Mouse (Mus musculus): Measurements from ENCODE around the gene Fam178b. TPM values are rescaled to one million over a fixed set of nuclear protein-coding genes. Genes with fewer than 3 reads are reported as not detected.

Gene Fam178b
- total and polyA plus RNA-seq, 2 experiments from 2014 or later = 0.32 TPM; not detected in 1

DNA sequence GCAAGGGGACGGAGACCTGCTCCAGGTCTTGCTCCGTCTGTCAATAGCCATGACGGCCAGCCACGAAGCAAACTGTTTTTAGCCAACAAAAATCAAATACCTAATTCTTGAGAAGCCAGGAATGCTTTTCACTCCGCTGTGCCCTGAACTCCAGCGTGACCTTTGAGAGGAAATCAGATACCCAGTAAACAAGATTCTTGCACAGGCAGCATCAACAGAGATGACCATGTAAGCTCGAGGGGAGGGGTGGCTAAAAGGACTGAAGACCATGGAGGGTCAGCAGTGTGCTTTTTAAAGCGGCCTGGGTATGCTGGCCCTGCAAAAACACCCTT is 146.6 kb downstream of the Fam178b start:
- Histone ChIP-seq H3K4me1 (ENCODE audit: insufficient read depth, low read length) (no peaks in the 10 kb centered on the region), H3K36me3 (ENCODE audit: insufficient read depth, low read length) (peaks cover 29% of the 10 kb centered on the region), H3K9me3 (ENCODE audit: low read length) (no peaks in the 10 kb centered on the region), H3K27ac (ENCODE audit: low read depth, low read length) (no peak overlapping the region), H3K4me3 (ENCODE audit: low read depth, low read length) (no peak overlapping the region), H3K4me2 (ENCODE audit: low read depth, low read length, poor library complexity, severe bottlenecking) (no peak overlapping the region), H3K27me3 (ENCODE audit: insufficient read depth, low read length) (no peaks in the 10 kb centered on the region), H3K9ac (replicated peaks; ENCODE audit: low read length, poor library complexity, severe bottlenecking) (no peak overlapping the region)
- TF ChIP-seq CTCF (IDR thresholded peaks at IDR 0.05) = no peak
- WGBS = 86% methylated on average over 8 of the region's 8 CpGs
- ATAC-seq (ENCODE audit: low FRiP score) (no peak), DNase-seq (ENCODE audit: low spot score) (no peak)

DNA sequence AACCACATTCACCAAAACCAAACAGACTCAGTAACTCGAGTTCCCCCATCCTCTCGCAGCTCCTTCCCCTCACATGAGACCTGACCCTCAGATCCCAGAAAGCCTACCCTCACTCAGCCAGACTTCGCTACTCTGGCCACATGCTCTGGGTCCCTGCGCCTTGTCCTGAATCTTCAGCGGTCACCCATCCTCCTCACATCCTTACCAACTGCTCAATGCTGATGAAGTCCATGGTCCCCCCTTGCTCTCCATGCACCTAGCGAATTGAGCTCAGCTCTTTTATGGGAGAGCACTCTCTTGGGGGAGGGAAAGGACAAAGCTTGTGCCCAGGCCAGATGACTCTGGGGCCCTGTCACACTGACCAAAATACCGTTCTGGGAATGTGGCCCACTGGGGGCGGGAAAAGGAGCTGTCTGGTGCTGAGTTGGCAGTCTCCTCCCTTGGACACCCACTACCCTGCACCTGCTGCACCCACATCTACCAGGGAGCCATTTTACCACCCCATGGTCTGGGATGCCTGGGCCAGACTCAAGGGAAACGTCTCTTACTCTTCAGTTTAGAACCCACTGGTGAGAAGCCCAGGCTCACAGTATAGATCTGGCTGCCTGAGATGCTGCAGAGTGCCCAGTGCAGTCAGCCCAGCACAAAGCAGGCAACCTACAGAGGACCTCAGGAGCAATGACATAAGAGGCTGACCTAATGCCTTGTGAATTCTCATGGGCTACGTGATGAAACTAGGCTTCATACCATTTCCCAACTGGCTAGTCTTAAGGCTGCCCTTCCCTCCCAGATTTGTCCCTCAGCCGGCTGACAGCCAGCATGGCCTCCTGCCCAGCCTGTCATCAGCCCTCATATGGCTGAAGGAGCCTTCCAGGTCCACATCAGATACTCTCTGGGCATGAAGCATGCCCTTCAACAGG is 147.2 kb downstream of the Fam178b start:
- DNase-seq (ENCODE audit: low spot score) (peak; percentile 42), ATAC-seq (ENCODE audit: low FRiP score) (no peak)
- no peak overlapping the region for H3K4me2 ChIP-seq (ENCODE audit: low read depth, low read length, poor library complexity, severe bottlenecking)
- H3K36me3 ChIP-seq (ENCODE audit: insufficient read depth, low read length) = peaks cover 26% of the 10 kb centered on the region
- TF ChIP-seq CTCF (IDR thresholded peaks at IDR 0.05) = no peak
- no peaks in the 10 kb centered on the region for H3K4me1 ChIP-seq (ENCODE audit: insufficient read depth, low read length)
- no peak overlapping the region for H3K27ac ChIP-seq (ENCODE audit: low read depth, low read length)
- no peaks in the 10 kb centered on the region for H3K27me3 ChIP-seq (ENCODE audit: insufficient read depth, low read length)
- no peak overlapping the region for H3K4me3 ChIP-seq (ENCODE audit: low read depth, low read length)
- no peaks in the 10 kb centered on the region for H3K9me3 ChIP-seq (ENCODE audit: low read length)
- WGBS = 91% methylated on average over 11 of the region's 11 CpGs
- H3K9ac ChIP-seq (replicated peaks; ENCODE audit: low read length, poor library complexity, severe bottlenecking) = no peak overlapping the region

DNA sequence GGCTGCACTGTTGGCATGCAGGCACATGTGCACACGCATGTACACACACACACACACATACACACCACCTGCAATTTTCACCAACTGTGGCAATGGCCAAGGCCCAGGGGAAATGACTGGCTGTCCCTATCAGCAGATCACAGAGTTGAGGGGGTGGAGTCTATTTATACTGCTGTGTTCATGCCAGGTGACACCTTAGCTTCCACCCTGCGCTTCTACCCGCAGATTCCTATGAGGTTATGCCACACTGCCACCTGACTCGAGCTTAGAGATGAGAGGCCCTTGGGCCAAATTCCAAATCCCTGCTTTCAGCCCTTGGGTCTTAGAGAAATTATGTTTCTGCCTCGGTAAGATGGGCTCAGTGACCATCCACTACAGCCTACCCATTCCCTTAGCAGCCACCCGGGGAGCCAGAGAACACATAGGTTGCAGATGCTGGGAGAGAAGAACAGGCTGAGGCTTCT is 148.4 kb downstream of the Fam178b start:
- H3K4me3 ChIP-seq (ENCODE audit: low read depth, low read length) = no peak overlapping the region
- peaks cover 15% of the 10 kb centered on the region for H3K36me3 ChIP-seq (ENCODE audit: insufficient read depth, low read length)
- 86% methylated on average over 6 of the region's 6 CpGs for WGBS
- ATAC-seq (ENCODE audit: low FRiP score) (no peak), DNase-seq (ENCODE audit: low spot score) (no peak)
- no peaks in the 10 kb centered on the region for H3K4me1 ChIP-seq (ENCODE audit: insufficient read depth, low read length)
- H3K9me3 ChIP-seq (ENCODE audit: low read length) = no peaks in the 10 kb centered on the region
- no peaks in the 10 kb centered on the region for H3K27me3 ChIP-seq (ENCODE audit: insufficient read depth, low read length)
- no peak overlapping the region for H3K4me2 ChIP-seq (ENCODE audit: low read depth, low read length, poor library complexity, severe bottlenecking)
- TF ChIP-seq CTCF (IDR thresholded peaks at IDR 0.05) = peak; percentile 36
- H3K27ac ChIP-seq (ENCODE audit: low read depth, low read length) = no peak overlapping the region
- H3K9ac ChIP-seq (replicated peaks; ENCODE audit: low read length, poor library complexity, severe bottlenecking) = no peak overlapping the region

DNA sequence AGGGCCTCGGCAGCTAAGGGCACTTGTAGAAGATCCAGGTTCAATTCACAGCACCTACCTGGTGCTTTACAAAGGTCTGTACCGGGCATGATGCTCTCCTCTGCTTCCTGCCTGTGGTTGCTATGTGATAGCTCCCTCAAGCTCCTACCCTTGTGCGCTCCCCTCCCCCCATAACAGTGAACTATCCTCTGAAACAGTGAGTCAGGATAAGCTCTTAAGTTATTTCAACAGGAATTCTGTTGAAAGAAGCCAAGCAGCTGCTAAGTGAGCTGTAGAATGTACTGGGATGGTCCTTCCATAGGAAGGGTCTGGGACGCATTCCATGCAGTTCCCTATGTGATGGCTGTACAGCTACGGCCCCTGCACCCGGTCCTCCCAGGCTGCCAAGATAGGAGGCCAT is 149.4 kb downstream of the Fam178b start:
- H3K9me3 ChIP-seq (ENCODE audit: low read length) = no peaks in the 10 kb centered on the region
- peaks cover 9% of the 10 kb centered on the region for H3K36me3 ChIP-seq (ENCODE audit: insufficient read depth, low read length)
- WGBS = 88% methylated on average over 6 of the region's 6 CpGs
- H3K9ac ChIP-seq (replicated peaks; ENCODE audit: low read length, poor library complexity, severe bottlenecking) = no peak overlapping the region
- no peaks in the 10 kb centered on the region for H3K4me1 ChIP-seq (ENCODE audit: insufficient read depth, low read length)
- no peak for ATAC-seq (ENCODE audit: low FRiP score)
- no peaks in the 10 kb centered on the region for H3K27me3 ChIP-seq (ENCODE audit: insufficient read depth, low read length)
- no peak overlapping the region for H3K27ac ChIP-seq (ENCODE audit: low read depth, low read length)
- no peak overlapping the region for H3K4me2 ChIP-seq (ENCODE audit: low read depth, low read length, poor library complexity, severe bottlenecking)
- no peak for TF ChIP-seq CTCF (IDR thresholded peaks at IDR 0.05)
- no peak overlapping the region for H3K4me3 ChIP-seq (ENCODE audit: low read depth, low read length)
- DNase-seq (ENCODE audit: low spot score) = no peak

DNA sequence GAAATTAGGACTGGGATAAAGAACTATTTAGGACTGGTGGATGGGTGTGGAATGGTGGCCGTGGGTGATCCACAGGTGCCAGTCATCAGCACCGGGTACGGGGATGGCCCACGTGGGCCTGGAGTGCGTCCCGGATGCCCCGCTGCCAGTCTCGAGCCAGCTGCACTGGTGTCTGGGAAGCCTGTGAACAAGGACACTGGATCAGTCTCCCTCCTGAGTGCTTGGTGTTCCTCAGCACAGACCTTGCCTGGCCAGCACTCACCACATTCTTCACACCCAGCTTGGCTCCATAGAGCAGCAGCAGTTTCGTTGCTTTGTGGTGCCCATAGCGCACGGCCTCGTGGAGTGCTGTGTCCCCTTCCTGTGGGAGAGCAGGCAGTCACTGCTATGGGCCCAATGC is 151.5 kb downstream of the Fam178b start:
- 90% methylated on average over 12 of the region's 12 CpGs for WGBS
- Histone ChIP-seq H3K27ac (ENCODE audit: low read depth, low read length) (no peak overlapping the region), H3K4me2 (ENCODE audit: low read depth, low read length, poor library complexity, severe bottlenecking) (no peak overlapping the region), H3K4me3 (ENCODE audit: low read depth, low read length) (no peak overlapping the region), H3K27me3 (ENCODE audit: insufficient read depth, low read length) (no peaks in the 10 kb centered on the region), H3K36me3 (ENCODE audit: insufficient read depth, low read length) (peaks cover 3% of the 10 kb centered on the region; the same call in 1 of the 2 replicates), H3K9me3 (ENCODE audit: low read length) (no peaks in the 10 kb centered on the region), H3K4me1 (ENCODE audit: insufficient read depth, low read length) (no peaks in the 10 kb centered on the region), H3K9ac (replicated peaks; ENCODE audit: low read length, poor library complexity, severe bottlenecking) (no peak overlapping the region)
- no peak for TF ChIP-seq CTCF (IDR thresholded peaks at IDR 0.05)
- DNase-seq (ENCODE audit: low spot score) (no peak), ATAC-seq (ENCODE audit: low FRiP score) (no peak)

DNA sequence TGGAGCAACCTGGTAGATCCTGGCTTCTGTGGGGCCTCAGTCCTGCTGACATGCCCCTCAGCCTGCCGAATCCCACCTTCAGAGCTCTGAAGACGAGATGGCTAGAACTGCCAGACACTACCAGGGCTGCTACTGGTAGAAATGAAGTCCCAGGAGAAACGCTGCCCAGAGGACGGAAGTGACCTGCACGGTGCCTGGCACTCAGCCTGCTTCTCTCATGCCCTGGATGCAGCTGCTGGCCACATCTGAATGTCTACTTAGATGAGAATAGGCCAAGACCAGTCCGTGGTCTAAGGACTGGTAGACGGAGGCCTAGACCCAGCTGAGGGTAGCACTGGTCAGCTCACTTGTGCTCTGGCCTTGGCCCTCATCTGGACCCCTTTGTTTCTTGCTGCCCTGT is 152.0 kb downstream of the Fam178b start:
- H3K27me3 ChIP-seq (ENCODE audit: insufficient read depth, low read length) = no peaks in the 10 kb centered on the region
- no peak overlapping the region for H3K4me2 ChIP-seq (ENCODE audit: low read depth, low read length, poor library complexity, severe bottlenecking)
- H3K27ac ChIP-seq (ENCODE audit: low read depth, low read length) = no peak overlapping the region
- TF ChIP-seq CTCF (IDR thresholded peaks at IDR 0.05) = no peak
- 91% methylated on average over 7 of the region's 7 CpGs for whole genome bisulfite sequencing
- no peak for DNase-seq (ENCODE audit: low spot score)
- no peak overlapping the region for H3K9ac ChIP-seq (replicated peaks; ENCODE audit: low read length, poor library complexity, severe bottlenecking)
- H3K4me3 ChIP-seq (ENCODE audit: low read depth, low read length) = no peak overlapping the region
- no peak for ATAC-seq (ENCODE audit: low FRiP score)
- peaks cover 4% of the 10 kb centered on the region for H3K36me3 ChIP-seq (ENCODE audit: insufficient read depth, low read length)
- H3K9me3 ChIP-seq (ENCODE audit: low read length) = no peaks in the 10 kb centered on the region
- no peaks in the 10 kb centered on the region for H3K4me1 ChIP-seq (ENCODE audit: insufficient read depth, low read length)

Data from midbrain, postnatal 0 days (tissue).